Mouse (Mus musculus): ENCODE data around the gene Alkbh7.

Gene Alkbh7

DNA sequence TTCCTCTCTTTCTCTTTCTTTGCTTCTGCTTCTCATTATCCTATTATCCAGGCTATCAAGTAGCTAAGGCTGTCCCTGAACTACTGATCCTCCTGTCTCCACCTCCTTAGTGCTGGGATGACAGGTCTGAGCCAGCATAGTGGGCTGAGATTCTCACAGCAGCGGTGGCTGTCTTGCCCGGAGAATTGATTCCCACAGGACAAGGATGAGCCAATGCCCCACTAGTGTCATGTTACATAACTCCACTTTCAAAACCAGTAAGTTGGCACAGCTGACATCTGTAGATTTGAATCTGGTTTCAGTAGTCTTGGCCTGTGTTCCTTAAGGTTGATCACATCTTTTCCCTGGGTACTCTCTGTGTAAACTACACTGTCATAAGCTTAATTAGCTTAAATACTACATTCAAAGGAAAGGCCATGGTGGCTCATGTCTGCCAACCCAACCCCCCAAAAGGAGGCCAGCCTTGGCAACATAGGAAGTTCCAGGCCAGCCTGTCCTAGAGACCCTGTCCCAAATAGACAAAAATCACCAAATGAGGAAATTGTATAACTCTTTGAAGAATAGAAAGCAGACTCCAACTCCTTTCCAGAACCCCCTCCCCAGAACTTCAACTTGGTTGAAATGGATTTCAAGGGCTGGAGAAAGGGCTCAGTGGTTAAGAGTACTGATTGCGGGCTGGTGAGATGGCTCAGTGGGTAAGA lies 10.9 kb upstream of the Alkbh7 start:
- in situ Hi-C loops (cut with MboI, MseI), result no loop called here

- in situ Hi-C loops (cut with MboI, MseI), result no loop called here
These were observed 8.7 kb upstream of the Alkbh7 start for GRCm38 (mm10) chr17:56988441-56988840.

GRCm38 (mm10) chr17:56988921-56989430 lies 8.2 kb upstream of the Alkbh7 start:
- in situ Hi-C loops (cut with MboI, MseI), result no loop called here

- in situ Hi-C loops (cut with MboI, MseI), result no loop called here
These were observed 7.5 kb upstream of the Alkbh7 start for GRCm38 (mm10) chr17:56989467-56990114.

- in situ Hi-C loops (cut with MboI, MseI), result no loop called here
These were observed 6.9 kb upstream of the Alkbh7 start, which contains the start of gene Clpp for GRCm38 (mm10) chr17:56990115-56990746. TSS of gene Clpp (plus strand) at chr17:56990305.

GRCm38 (mm10) chr17:56990966-56991365 lies 6.2 kb upstream of the Alkbh7 start:
- in situ Hi-C loops (cut with MboI, MseI), result no loop called here

DNA sequence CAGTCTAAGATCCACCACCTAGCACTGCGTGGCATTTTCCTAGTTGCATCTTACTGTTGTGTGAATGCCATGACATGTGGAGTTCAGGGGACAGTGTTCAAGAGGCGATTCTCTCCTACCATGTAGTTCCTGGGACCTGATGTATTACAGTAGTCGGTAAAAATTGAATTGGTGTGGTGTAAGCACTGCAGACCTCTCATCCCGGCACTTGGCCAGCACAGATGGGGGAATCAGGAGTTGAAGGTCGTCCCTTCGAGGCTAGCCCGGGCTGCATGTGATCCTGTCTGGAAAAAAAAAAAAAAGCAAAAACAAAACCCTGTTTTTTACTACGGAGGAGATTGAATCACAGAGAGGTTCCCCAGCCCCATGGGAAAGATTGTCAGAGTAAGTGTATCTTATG lies 2.1 kb upstream of the Alkbh7 start:
- in situ Hi-C loops (cut with MboI, MseI), result loop anchor here in 1 of 2 experiments (5.0 kb wide), 1 partner anchor 172 kb away; no protein-coding TSS in a partner anchor

- in situ Hi-C loops (cut with MboI, MseI), result loop anchor here in 1 of 2 experiments (5.0 kb wide), 1 partner anchor 171 kb away; no protein-coding TSS in a partner anchor
These were observed 633 bp upstream of the Alkbh7 start for GRCm38 (mm10) chr17:56996506-56996905.

DNA sequence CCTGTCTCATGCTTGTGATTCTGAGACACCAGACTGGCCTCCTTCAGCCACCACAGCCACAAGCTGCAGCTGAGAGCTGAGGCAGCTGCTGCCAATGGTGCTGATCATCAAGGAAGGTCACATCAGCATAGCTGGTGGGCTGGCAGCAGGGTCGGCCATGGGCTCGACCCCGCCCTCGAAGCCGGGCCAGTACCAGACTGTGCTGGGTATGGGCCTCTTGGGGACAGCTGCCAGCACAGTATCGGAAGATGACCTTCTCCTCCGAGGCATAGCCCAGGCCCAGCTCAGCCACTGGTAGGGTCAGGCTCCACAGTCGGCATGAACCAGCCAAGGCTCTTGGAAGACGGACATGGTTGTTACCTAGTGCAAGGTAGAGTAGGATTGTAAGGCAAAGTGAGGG lies 2.3 kb downstream of the Alkbh7 start:
- in situ Hi-C loops (cut with MboI, MseI), result loop anchor here in 1 of 2 experiments (5.0 kb wide), 1 partner anchor 168 kb away; no protein-coding TSS in a partner anchor

GRCm38 (mm10) chr17:56999968-57000609 lies 3.0 kb downstream of the Alkbh7 start, which contains the start of gene Pspn:
TSS of gene Pspn (minus strand) at chr17:57000018.
- in situ Hi-C loops (cut with MboI, MseI), result loop anchor here in 1 of 2 experiments (5.0 kb wide), 1 partner anchor 167 kb away; no protein-coding TSS in a partner anchor

DNA sequence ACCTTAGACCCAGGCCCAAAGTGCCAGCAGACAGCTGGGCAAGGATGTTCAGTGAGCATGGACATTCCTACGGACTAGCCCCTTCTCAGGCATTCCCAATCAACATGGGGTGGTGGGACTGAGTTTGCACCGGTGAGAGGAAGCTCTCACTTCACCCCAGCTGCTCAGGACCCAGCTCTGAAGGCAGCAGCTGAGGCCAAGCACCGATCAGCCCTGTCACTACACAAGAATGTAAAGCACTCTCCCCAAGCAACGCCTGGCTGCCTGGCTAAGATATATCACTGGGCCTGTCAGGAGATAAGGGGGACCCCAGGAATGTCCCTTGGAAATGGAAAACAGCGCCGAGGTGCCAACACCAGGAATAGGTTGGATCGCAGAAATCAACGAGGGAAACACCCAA lies 4.1 kb downstream of the Alkbh7 start:
- in situ Hi-C loops (cut with MboI, MseI), result no loop called here

- in situ Hi-C loops (cut with MboI, MseI), result no loop called here
These were observed 6.9 kb downstream of the Alkbh7 start for GRCm38 (mm10) chr17:57003994-57004393.

DNA sequence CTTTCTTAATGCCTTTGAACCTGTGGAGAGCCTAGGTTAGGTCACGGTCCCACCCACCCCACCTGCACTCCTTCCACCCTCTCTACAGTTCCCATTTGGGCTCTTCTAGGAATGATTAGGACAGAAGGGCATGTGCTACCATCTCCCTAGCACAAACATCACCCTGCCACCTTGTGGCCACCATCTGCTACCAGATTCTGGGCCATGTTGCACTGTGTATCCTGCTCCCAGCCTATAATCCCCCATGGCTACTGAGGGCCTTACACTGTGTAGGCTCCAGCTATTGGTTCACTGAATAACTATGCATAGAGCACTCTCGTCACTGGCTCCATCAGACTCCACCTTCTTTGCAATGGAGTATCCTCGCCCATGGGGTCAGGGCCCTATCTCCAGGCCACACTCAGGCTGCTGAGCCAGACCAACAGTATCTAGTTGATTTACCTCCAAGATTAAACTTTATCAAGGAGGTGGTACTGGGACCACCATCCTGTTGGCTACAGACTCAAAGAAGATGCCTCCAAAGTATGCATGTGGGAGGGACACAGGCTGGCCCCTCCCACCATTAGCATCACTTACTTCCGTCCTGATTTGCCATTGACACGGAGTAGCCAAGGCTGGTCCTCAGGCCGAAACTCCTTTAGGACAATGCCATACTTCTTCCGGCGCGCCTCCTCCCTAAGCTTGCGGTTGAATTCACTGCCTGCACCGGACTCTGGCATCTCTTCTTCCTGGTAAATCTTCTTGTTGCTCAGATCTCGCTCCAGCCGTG lies 10.2 kb downstream of the Alkbh7 start:
- in situ Hi-C loops (cut with MboI, MseI), result no loop called here

- in situ Hi-C loops (cut with MboI, MseI), result no loop called here
These were observed 13.7 kb downstream of the Alkbh7 start for GRCm38 (mm10) chr17:57010911-57011235.

GRCm38 (mm10) chr17:57011236-57012141 lies 14.3 kb downstream of the Alkbh7 start, which contains the start of the genes Gtf2f1 and Gm17949:
TSS of gene Gtf2f1 (minus strand) at chr17:57011288.
TSS of gene Gm17949 (plus strand) at chr17:57011469.
- in situ Hi-C loops (cut with MboI, MseI), result no loop called here

DNA sequence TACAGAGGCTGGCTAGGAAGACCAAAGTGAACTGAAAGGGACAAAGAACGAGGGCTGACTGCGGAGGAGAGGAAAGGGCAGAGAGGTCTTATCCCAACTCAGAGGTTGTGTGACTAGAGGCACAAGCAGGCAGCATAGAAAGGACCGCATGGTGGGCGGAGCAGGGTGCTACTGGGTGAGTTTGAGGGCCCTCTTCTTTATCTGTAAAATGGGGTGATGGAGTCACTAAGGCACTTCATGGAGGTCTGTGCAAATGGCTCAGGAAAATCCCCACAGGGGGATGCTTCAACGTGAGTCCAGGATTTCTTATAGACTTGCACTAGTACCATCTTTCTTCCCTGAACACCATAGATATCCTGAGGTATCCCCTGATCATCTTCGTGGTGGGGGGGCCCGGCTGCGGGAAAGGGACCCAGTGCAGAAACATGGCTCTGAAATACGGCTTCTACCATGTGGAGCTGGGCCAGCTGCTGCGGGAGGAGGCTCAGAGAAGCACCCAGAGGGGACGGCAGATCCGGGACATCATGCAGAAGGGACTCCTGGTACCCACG lies 15.2 kb downstream of the Alkbh7 start:
- in situ Hi-C loops (cut with MboI, MseI), result no loop called here

DNA sequence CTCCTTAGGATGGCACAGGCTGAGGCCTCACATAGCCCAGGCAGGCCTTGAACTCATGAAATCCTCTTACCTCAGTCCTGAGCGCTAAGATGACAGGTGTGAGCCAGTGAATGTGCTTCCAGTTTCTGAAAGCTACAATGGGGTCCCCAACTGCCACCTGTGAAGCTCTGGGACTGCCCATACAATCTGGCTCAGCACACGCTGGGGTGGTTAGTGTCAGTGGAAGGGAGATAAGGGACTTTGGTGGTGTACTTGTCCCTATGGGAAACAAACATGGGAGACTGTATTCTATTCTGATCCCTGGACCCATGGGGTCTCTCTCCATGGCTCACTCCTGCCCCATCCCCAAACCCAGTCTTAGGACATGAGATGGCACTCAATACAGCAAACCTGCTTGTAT lies 22.6 kb downstream of the Alkbh7 start:
- in situ Hi-C loops (cut with MboI, MseI), result loop anchor here in 1 of 2 experiments (10.0 kb wide), 1 partner anchor 1055 kb away; no protein-coding TSS in a partner anchor

DNA sequence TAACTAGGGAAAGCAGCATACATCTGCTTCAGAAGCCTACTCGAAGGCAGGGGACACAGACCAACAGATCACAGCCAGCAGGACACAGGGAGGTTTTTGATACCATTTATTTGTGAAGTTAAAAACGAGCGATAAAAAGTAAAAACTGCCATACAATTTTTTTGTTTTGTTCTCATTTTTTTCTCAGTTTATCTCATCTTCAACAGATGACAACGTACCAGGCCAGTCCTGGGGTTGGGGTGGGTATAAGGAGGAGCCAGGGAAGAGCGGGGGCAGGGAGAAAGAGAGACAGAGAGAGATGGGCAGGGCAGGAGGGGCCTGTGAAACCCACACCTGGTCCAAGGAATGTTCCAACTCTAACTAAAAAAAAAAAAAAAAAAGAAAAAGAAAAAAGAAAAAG lies 23.8 kb downstream of the Alkbh7 start:
- in situ Hi-C loops (cut with MboI, MseI), result loop anchor here in 1 of 2 experiments (10.0 kb wide), 1 partner anchor 1056 kb away; no protein-coding TSS in a partner anchor

DNA sequence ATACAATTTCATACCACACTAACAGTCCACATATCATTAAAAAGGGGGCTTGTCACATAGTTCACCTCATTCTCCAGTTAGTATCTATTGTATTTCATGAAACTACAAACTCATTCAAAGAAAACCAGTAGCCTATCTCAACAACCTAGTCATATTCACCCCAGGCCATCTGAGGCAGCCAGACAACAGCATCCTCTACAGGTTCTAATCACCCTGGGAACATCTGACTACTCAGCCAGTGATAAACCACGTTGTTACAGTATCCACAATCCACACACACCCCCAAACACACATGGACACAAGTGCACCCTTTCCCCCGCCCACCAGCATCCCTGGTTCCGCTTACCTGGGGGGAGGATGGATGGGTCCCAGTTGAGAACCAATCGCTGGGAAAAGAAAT lies 30.3 kb downstream of the Alkbh7 start:
- in situ Hi-C loops (cut with MboI, MseI), result loop anchor here (5.0 to 10.0 kb wide), 2 partner anchors 90 to 1063 kb away; partner anchors contain the start of gene Mllt1 (in 1 of the 2)

Data from T-helper 17 cell (primary cell).